Mouse (Mus musculus) midbrain, embryonic 16.5 days (tissue): ENCODE measurements around the gene Atrip. TPM values are rescaled to one million over a fixed set of nuclear protein-coding genes. Genes with fewer than 3 reads are reported as not detected.

Experiments
- ATAC-seq: fragments of 200-750 bp; cut with Nextera tagmentation; 2 replicates; pipeline ENCODE4 v1.8.0; 2017; ENCODE audit warnings: moderate TSS enrichment
- H3K27ac ChIP-seq: fragments of 300-500 bp; sonication (generic); 2 replicates; pipeline ENCODE4 v1.5.1; 2014; ENCODE audit warnings: mild to moderate bottlenecking, low read length, mixed read lengths
- H3K27me3 ChIP-seq: fragments of 300-500 bp; sonication (generic); 2 replicates; pipeline ENCODE4 v1.6.1; 2014; ENCODE audit warnings: low read depth, low read length, mixed read lengths; ENCODE audit not compliant: control insufficient read depth, insufficient read depth
- H3K36me3 ChIP-seq: fragments of 300-500 bp; sonication (generic); 2 replicates; pipeline ENCODE4 v1.6.1; 2014; ENCODE audit warnings: mild to moderate bottlenecking, low read length, moderate library complexity, mixed read lengths; ENCODE audit not compliant: control insufficient read depth, insufficient read depth
- H3K4me1 ChIP-seq: fragments of 300-500 bp; sonication (generic); 2 replicates; pipeline ENCODE4 v1.6.1; 2014; ENCODE audit warnings: mild to moderate bottlenecking, low read length, mixed read lengths; ENCODE audit not compliant: control insufficient read depth, insufficient read depth
- H3K4me2 ChIP-seq: fragments of 300-500 bp; sonication (generic); 2 replicates; pipeline ENCODE4 v1.6.1; 2014; ENCODE audit warnings: mild to moderate bottlenecking, low read length, mixed read lengths
- H3K4me3 ChIP-seq: fragments of 300-500 bp; sonication (generic); 2 replicates; pipeline ENCODE4 v1.5.1; 2014; ENCODE audit warnings: low read depth, mild to moderate bottlenecking, low read length, moderate library complexity, mixed read lengths
- H3K9ac ChIP-seq: fragments of 300-500 bp; sonication (generic); 2 replicates; pipeline ENCODE4 v1.6.1; 2014; ENCODE audit warnings: low read depth, low read length, mixed read lengths
- H3K9me3 ChIP-seq: fragments of 300-500 bp; sonication (generic); replicated peaks from 2 replicates; pipeline ENCODE4 v1.6.1; 2014; ENCODE audit warnings: mild to moderate bottlenecking, low read length, mixed read lengths; ENCODE audit not compliant: control insufficient read depth, poor library complexity, severe bottlenecking
- WGBS: fragments of 180-500 bp; shearing (Covaris S2); extraction: QIAGEN DNeasy Blood & Tissue Kit; methylation state at CpG from one replicate; pipeline ENCODE4 v1.1.7; 2014; 5-methylcytosine and 5-hydroxymethylcytosine counted together
- polyA plus RNA-seq: library from polyadenylated mRNA; unstranded; fragments of >200 nt; fragmentation: Nextera tagmentation; extraction: Ambion mirVana; gene quantifications from 2 replicates; pipeline ENCODE4 v1.2.1, GENCODE M21; 2015

Gene Atrip
- polyA plus RNA-seq: 31.5 and 34.1 TPM in 2 replicates

GRCm38 (mm10) chr9:109073661-109074573 lies at the start of gene Atrip:
Gene Atrip (minus strand): TSS chr9:109074124.
- H3K9me3 ChIP-seq: no peaks in the 10 kb centered on the region
- H3K4me2 ChIP-seq: peak within 1 kb of the TSS; percentile 93
- ATAC-seq: peak; percentile 99
- peaks cover 6% of the 10 kb centered on the region for H3K36me3 ChIP-seq
- under 1% methylated on average over 57 of the region's 57 CpGs for WGBS
- peaks cover 22% of the 10 kb centered on the region for H3K4me1 ChIP-seq
- H3K4me3 ChIP-seq: peak within 1 kb of the TSS; percentile 87
- H3K27me3 ChIP-seq: no peaks in the 10 kb centered on the region
- peak within 1 kb of the TSS; percentile 83 for H3K27ac ChIP-seq
- H3K9ac ChIP-seq: peak within 1 kb of the TSS; percentile 91

- no peak overlapping the region for H3K4me3 ChIP-seq
- no peaks in the 10 kb centered on the region for H3K9me3 ChIP-seq
- no peak overlapping the region for H3K4me2 ChIP-seq
- no peak overlapping the region for H3K9ac ChIP-seq
- H3K27ac ChIP-seq: no peak overlapping the region
- peaks cover 8% of the 10 kb centered on the region for H3K36me3 ChIP-seq
- no peaks in the 10 kb centered on the region for H3K4me1 ChIP-seq
- 53% methylated on average over 6 of the region's 6 CpGs for WGBS
- H3K27me3 ChIP-seq: no peaks in the 10 kb centered on the region
- ATAC-seq: no peak
These were observed 49.3 kb upstream of the Atrip start for GRCm38 (mm10) chr9:109123266-109123665.

- ATAC-seq: peak; percentile 19; the same call in 1 of the 2 replicates
- Histone ChIP-seq H3K27ac (no peak overlapping the region), H3K4me1 (no peaks in the 10 kb centered on the region), H3K4me3 (no peak overlapping the region), H3K4me2 (no peak overlapping the region), H3K36me3 (peaks cover 13% of the 10 kb centered on the region), H3K9me3 (no peaks in the 10 kb centered on the region), H3K27me3 (no peaks in the 10 kb centered on the region), H3K9ac (no peak overlapping the region)
- 44% methylated on average over 2 of the region's 2 CpGs for WGBS
These were observed 48.7 kb upstream of the Atrip start for GRCm38 (mm10) chr9:109122553-109123085.

GRCm38 (mm10) chr9:109120956-109121355 lies 47.0 kb upstream of the Atrip start:
- no peaks in the 10 kb centered on the region for H3K9me3 ChIP-seq
- 87% methylated on average over 6 of the region's 6 CpGs for WGBS
- H3K27me3 ChIP-seq: no peaks in the 10 kb centered on the region
- H3K27ac ChIP-seq: no peak overlapping the region
- ATAC-seq: no peak
- peaks cover 24% of the 10 kb centered on the region for H3K36me3 ChIP-seq
- no peak overlapping the region for H3K4me3 ChIP-seq
- H3K9ac ChIP-seq: no peak overlapping the region
- H3K4me1 ChIP-seq: no peaks in the 10 kb centered on the region
- H3K4me2 ChIP-seq: no peak overlapping the region

- H3K4me1 ChIP-seq: no peaks in the 10 kb centered on the region
- no peak overlapping the region for H3K4me2 ChIP-seq
- H3K36me3 ChIP-seq: peaks cover 37% of the 10 kb centered on the region
- H3K9me3 ChIP-seq: no peaks in the 10 kb centered on the region
- H3K27ac ChIP-seq: no peak overlapping the region
- WGBS: 94% methylated on average over 9 of the region's 9 CpGs
- no peak overlapping the region for H3K9ac ChIP-seq
- H3K27me3 ChIP-seq: no peaks in the 10 kb centered on the region
- no peak for ATAC-seq
- no peak overlapping the region for H3K4me3 ChIP-seq
These were observed 45.6 kb upstream of the Atrip start for GRCm38 (mm10) chr9:109119571-109119970.

- H3K4me3 ChIP-seq: no peak overlapping the region
- H3K4me1 ChIP-seq: no peaks in the 10 kb centered on the region
- H3K9ac ChIP-seq: no peak overlapping the region
- H3K4me2 ChIP-seq: no peak overlapping the region
- H3K27me3 ChIP-seq: no peaks in the 10 kb centered on the region
- ATAC-seq: no peak
- no peak overlapping the region for H3K27ac ChIP-seq
- 93% methylated on average over 4 of the region's 4 CpGs for WGBS
- H3K36me3 ChIP-seq: peaks cover 45% of the 10 kb centered on the region
- H3K9me3 ChIP-seq: no peaks in the 10 kb centered on the region
These were observed 44.2 kb upstream of the Atrip start for GRCm38 (mm10) chr9:109118106-109118505.

GRCm38 (mm10) chr9:109116205-109116604 lies 42.3 kb upstream of the Atrip start:
- Histone ChIP-seq H3K36me3 (peaks cover 60% of the 10 kb centered on the region), H3K9me3 (no peaks in the 10 kb centered on the region), H3K27ac (no peak overlapping the region), H3K4me3 (no peak overlapping the region), H3K4me1 (no peaks in the 10 kb centered on the region), H3K9ac (no peak overlapping the region), H3K27me3 (no peaks in the 10 kb centered on the region), H3K4me2 (no peak overlapping the region)
- no peak for ATAC-seq
- 95% methylated on average over 10 of the region's 10 CpGs for WGBS

GRCm38 (mm10) chr9:109114871-109115270 lies 40.9 kb upstream of the Atrip start:
- 92% methylated on average over 7 of the region's 7 CpGs for WGBS
- Histone ChIP-seq H3K27ac (no peak overlapping the region), H3K4me2 (no peak overlapping the region), H3K4me3 (no peak overlapping the region), H3K27me3 (no peaks in the 10 kb centered on the region), H3K4me1 (no peaks in the 10 kb centered on the region), H3K36me3 (peaks cover 70% of the 10 kb centered on the region), H3K9ac (no peak overlapping the region), H3K9me3 (no peaks in the 10 kb centered on the region)
- ATAC-seq: no peak

- H3K4me1 ChIP-seq: no peaks in the 10 kb centered on the region
- H3K27ac ChIP-seq: no peak overlapping the region
- H3K27me3 ChIP-seq: no peaks in the 10 kb centered on the region
- WGBS: 95% methylated on average over 11 of the region's 11 CpGs
- H3K4me3 ChIP-seq: no peak overlapping the region
- H3K4me2 ChIP-seq: no peak overlapping the region
- no peak overlapping the region for H3K9ac ChIP-seq
- H3K36me3 ChIP-seq: peaks cover 71% of the 10 kb centered on the region
- no peak for ATAC-seq
- H3K9me3 ChIP-seq: no peaks in the 10 kb centered on the region
These were observed 40.4 kb upstream of the Atrip start for GRCm38 (mm10) chr9:109114276-109114675.
